Mouse (Mus musculus) liver, embryonic 12.5 days (tissue): ENCODE results near the gene Prr7. TPM values are rescaled to one million over a fixed set of nuclear protein-coding genes. Genes with fewer than 3 reads are reported as not detected.
A peak's percentile ranks its signal among the peaks of the same experiment; 100 is the strongest.

Source experiments
- ATAC-seq: fragments of 200-750 bp; cut with Nextera tagmentation; 2 replicates; pipeline ENCODE4 v1.8.0; 2017; ENCODE audit warnings: moderate number of reproducible peaks, mild to moderate bottlenecking, moderate library complexity
- H3K27ac ChIP-seq: fragments of 300-500 bp; sonication (generic); 2 replicates; pipeline ENCODE4 v1.5.1; 2016; ENCODE audit warnings: mild to moderate bottlenecking
- H3K27me3 ChIP-seq: fragments of 300-500 bp; sonication (generic); replicated peaks from 2 replicates; pipeline ENCODE4 v1.6.1; 2016; ENCODE audit warnings: mild to moderate bottlenecking, moderate library complexity
- H3K36me3 ChIP-seq: fragments of 300-500 bp; sonication (generic); 2 replicates; pipeline ENCODE4 v1.6.1; 2016; ENCODE audit warnings: mild to moderate bottlenecking, moderate library complexity
- H3K4me1 ChIP-seq: fragments of 300-500 bp; sonication (generic); 2 replicates; pipeline ENCODE4 v1.6.1; 2016
- H3K4me2 ChIP-seq: fragments of 300-500 bp; sonication (generic); 2 replicates; pipeline ENCODE4 v1.6.1; 2016; ENCODE audit warnings: mild to moderate bottlenecking, moderate library complexity
- H3K4me3 ChIP-seq: fragments of 300-500 bp; sonication (generic); 2 replicates; pipeline ENCODE4 v1.5.1; 2016; ENCODE audit warnings: mild to moderate bottlenecking, moderate library complexity
- H3K9ac ChIP-seq: fragments of 300-500 bp; sonication (generic); 2 replicates; pipeline ENCODE4 v1.6.1; 2016; ENCODE audit warnings: mild to moderate bottlenecking, moderate library complexity
- H3K9me3 ChIP-seq: fragments of 300-500 bp; sonication (generic); replicated peaks from 2 replicates; pipeline ENCODE4 v1.6.1; 2016; ENCODE audit warnings: mild to moderate bottlenecking, moderate library complexity
- WGBS: fragments of 180-500 bp; shearing (Covaris S2); methylation state at CpG from one replicate; pipeline ENCODE4 v1.1.7; 2016; ENCODE audit not compliant: insufficient replicate concordance; 5-methylcytosine and 5-hydroxymethylcytosine counted together
- polyA plus RNA-seq: library from polyadenylated mRNA; unstranded; fragments of >200 nt; fragmentation: Nextera tagmentation; extraction: Ambion mirVana; gene quantifications from 2 replicates; pipeline ENCODE4 v1.2.1, GENCODE M21; 2016

Gene Prr7
- polyA plus RNA-seq, 1 experiment from 2014 or later, result not detected

DNA sequence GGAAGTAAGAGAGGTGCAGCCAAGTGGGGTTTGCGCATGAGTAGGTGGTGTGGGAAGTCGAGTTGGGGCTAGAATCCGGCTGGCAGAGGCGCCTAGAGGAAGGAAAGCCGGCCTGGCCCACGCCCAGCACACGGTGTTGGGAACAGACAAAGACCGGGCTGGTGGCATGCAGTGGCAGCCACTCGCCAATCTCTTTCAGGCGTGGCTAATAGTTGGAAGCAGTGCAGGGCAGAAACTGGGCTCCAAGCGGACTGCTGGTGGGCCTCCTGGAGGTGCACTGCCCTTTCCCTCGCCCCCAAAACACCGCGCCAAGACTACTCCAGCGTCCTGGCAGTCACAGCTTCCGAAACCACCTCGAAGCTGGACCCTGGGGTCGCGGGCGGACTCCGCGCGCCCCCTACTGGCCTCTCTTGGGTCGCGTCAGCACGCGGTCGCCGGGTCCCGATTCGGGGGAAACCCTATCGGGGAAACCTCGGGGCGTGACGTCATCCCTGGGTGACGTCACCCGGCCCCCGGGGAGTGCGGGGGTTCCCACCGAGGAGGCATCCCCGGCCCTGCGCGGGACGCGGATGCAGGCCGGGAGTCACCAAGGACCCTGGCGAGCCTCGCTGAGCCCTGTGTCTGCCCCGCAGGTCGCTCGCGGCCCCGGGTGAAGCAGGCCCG lies 7.2 kb downstream of the Prr7 start:
- Histone ChIP-seq H3K27ac (no peak overlapping the region), H3K9ac (peak overlapping the region; percentile 55), H3K27me3 (peaks cover 100% of the 10 kb centered on the region)

GRCm38 (mm10) chr13:55471819-55472131 lies 7.7 kb downstream of the Prr7 start:
- Histone ChIP-seq H3K4me2 (peak overlapping the region; percentile 96), H3K4me3 (peak overlapping the region; percentile 65), H3K27me3 (peaks cover 100% of the 10 kb centered on the region), H3K9me3 (no peaks in the 10 kb centered on the region), H3K9ac (peak overlapping the region; percentile 55), H3K27ac (no peak overlapping the region), H3K36me3 (peaks cover 23% of the 10 kb centered on the region), H3K4me1 (peaks cover 24% of the 10 kb centered on the region)
- peak; percentile 8; the same call in 1 of the 2 replicates for ATAC-seq
- 3% methylated on average over 31 of the region's 31 CpGs for WGBS

More for the DNA sequence above, 7.2 kb downstream of the Prr7 start:
- 2% methylated on average over 54 of the region's 54 CpGs for WGBS
- H3K4me3 ChIP-seq, result peak overlapping the region; percentile 65
- H3K4me1 ChIP-seq, result peaks cover 24% of the 10 kb centered on the region
- H3K4me2 ChIP-seq, result peak overlapping the region; percentile 96
- H3K9me3 ChIP-seq, result no peaks in the 10 kb centered on the region
- peak; percentile 44 for ATAC-seq
- H3K36me3 ChIP-seq, result peaks cover 19% of the 10 kb centered on the region

DNA sequence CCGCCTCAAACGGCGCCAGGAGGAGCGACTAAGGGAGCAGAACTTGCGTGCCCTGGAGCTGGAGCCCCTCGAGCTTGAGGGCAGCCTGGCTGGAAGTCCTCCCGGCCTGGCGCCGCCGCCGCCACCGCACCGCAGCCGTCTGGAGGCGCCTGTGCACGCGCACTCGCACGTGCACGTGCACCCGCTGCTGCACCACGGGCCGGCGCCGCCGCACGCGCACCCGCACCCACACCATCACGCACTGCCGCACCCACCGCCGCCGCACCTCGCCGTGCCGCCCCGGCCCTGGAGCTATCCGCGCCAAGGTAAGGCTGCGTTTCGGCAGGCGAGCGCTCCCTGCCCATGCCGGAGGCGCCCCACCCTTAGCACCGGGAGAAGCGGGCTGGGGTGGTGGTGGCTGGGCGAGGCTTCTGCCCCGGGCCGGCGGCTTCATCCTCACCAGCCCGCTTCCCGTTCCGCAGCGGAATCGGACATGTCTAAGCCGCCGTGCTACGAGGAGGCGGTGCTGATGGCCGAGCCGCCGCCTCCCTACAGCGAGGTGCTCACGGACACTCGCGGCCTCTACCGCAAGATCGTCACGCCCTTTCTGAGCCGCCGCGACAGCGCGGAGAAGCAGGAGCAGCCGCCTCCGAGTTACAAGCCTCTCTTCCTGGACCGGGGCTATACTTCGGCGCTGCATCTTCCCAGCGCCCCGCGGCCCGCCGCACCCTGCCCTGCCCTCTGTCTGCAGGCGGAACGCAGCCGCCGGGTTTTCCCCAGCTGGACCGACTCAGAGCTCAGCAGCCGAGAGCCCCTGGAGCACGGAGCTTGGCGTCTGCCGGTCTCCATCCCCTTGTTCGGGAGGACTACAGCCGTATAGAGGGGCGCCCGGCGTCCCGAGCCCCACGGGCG lies 8.3 kb downstream of the Prr7 start:
- under 1% methylated on average over 103 of the region's 103 CpGs for WGBS

DNA sequence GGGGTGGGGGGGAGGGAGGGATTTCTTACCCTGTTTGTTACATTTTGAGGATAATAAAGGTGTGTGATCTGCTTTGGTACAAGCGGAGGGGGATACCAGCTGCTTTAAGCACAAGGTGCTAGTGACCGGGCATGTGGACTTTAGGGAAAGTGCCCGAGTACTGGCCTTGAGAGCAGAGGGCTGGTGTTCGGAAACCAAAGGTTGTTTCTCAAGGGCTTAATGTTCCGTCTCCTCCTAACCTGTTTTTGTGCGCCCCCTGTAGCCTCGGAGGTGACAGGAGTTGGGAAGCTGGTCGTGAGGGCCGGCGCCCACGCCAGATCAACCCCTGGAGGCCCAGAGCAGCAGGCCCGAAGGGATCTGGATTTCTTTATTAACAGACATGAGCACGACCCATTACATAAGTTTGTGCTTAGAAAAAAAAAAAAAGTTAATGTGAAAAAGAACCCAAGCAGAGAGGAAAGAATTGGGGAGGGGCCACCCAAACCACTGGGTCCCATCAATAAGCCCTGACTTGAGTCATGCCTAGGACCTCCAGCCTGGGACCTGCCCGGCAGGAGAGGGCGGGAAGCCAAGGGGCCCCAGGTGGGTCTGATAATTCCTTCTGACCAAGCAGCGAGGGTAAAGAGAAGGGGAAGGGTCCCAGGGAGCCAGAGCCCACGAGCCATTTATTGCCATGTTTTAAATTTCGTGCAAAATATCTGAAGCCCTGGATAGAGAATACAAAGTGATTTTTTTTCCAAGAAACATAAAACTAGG lies 9.2 kb downstream of the Prr7 start:
- H3K4me3 ChIP-seq, result peak overlapping the region; percentile 65
- ATAC-seq, result no peak
- H3K9me3 ChIP-seq, result no peaks in the 10 kb centered on the region
- 23% methylated on average over 18 of the region's 18 CpGs for WGBS
- H3K36me3 ChIP-seq, result peaks cover 23% of the 10 kb centered on the region
- H3K4me1 ChIP-seq, result peaks cover 24% of the 10 kb centered on the region
- H3K9ac ChIP-seq, result peak overlapping the region; percentile 55; the same call in 1 of the 2 replicates
- H3K4me2 ChIP-seq, result peak overlapping the region; percentile 96
- no peak overlapping the region for H3K27ac ChIP-seq
- peaks cover 89% of the 10 kb centered on the region for H3K27me3 ChIP-seq

More for the DNA sequence above, 8.3 kb downstream of the Prr7 start:
- no peaks in the 10 kb centered on the region for H3K9me3 ChIP-seq
- H3K27ac ChIP-seq, result no peak overlapping the region
- H3K4me3 ChIP-seq, result peak overlapping the region; percentile 65
- H3K4me1 ChIP-seq, result peaks cover 24% of the 10 kb centered on the region
- H3K36me3 ChIP-seq, result peaks cover 23% of the 10 kb centered on the region
- peaks cover 97% of the 10 kb centered on the region for H3K27me3 ChIP-seq
- peak; percentile 21; the same call in 1 of the 2 replicates for ATAC-seq
- H3K9ac ChIP-seq, result peak overlapping the region; percentile 55
- H3K4me2 ChIP-seq, result peak overlapping the region; percentile 96

- Histone ChIP-seq H3K36me3 (peaks cover 23% of the 10 kb centered on the region), H3K9ac (no peak overlapping the region), H3K4me2 (no peak overlapping the region), H3K9me3 (no peaks in the 10 kb centered on the region), H3K4me3 (no peak overlapping the region), H3K27ac (no peak overlapping the region), H3K27me3 (peaks cover 82% of the 10 kb centered on the region), H3K4me1 (peaks cover 28% of the 10 kb centered on the region)
- ATAC-seq, result no peak
- WGBS, result 72% methylated on average over 11 of the region's 11 CpGs
These were observed 9.9 kb downstream of the Prr7 start for GRCm38 (mm10) chr13:55473961-55474360.

- 58% methylated on average over 5 of the region's 5 CpGs for WGBS
- Histone ChIP-seq H3K27me3 (peaks cover 75% of the 10 kb centered on the region), H3K4me3 (no peak overlapping the region), H3K4me1 (peaks cover 28% of the 10 kb centered on the region), H3K27ac (no peak overlapping the region), H3K36me3 (peaks cover 23% of the 10 kb centered on the region), H3K9ac (no peak overlapping the region), H3K9me3 (no peaks in the 10 kb centered on the region), H3K4me2 (no peak overlapping the region)
- no peak for ATAC-seq
These were observed 10.6 kb downstream of the Prr7 start for GRCm38 (mm10) chr13:55474621-55475069.

- ATAC-seq, result no peak
- H3K9ac ChIP-seq, result no peak overlapping the region
- no peaks in the 10 kb centered on the region for H3K9me3 ChIP-seq
- H3K27me3 ChIP-seq, result peaks cover 69% of the 10 kb centered on the region
- peaks cover 28% of the 10 kb centered on the region for H3K4me1 ChIP-seq
- 69% methylated on average over 5 of the region's 5 CpGs for WGBS
- H3K27ac ChIP-seq, result no peak overlapping the region
- H3K36me3 ChIP-seq, result peaks cover 33% of the 10 kb centered on the region
- no peak overlapping the region for H3K4me3 ChIP-seq
- no peak overlapping the region for H3K4me2 ChIP-seq
These were observed 11.7 kb downstream of the Prr7 start for GRCm38 (mm10) chr13:55475750-55476149.

- Histone ChIP-seq H3K36me3 (peaks cover 38% of the 10 kb centered on the region), H3K4me3 (no peak overlapping the region), H3K27me3 (peaks cover 68% of the 10 kb centered on the region), H3K4me2 (no peak overlapping the region), H3K27ac (no peak overlapping the region), H3K4me1 (peaks cover 24% of the 10 kb centered on the region), H3K9ac (no peak overlapping the region), H3K9me3 (no peaks in the 10 kb centered on the region)
- no peak for ATAC-seq
- 82% methylated on average over 8 of the region's 8 CpGs for WGBS
These were observed 12.2 kb downstream of the Prr7 start for GRCm38 (mm10) chr13:55476256-55476655.

DNA sequence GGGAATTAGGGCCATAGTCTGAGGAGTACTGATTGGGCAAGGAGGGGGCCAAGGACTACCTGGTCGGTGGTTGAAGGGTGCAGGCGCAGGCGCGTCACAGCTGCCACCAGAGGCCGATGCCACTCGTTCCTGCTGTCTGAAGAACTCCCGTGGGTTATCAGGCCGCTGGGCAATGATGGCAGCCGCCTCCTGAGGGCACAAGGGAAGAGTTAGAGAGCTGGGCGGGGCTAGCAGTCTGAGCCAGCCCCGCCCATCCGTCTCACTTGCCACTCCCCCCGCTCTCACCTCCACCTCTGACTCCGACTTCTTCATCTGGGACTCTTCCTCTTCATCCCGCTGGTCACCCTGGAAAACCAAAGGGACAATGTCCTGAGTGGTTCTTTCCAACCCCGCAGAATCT lies 13.4 kb downstream of the Prr7 start:
- Histone ChIP-seq H3K36me3 (peaks cover 45% of the 10 kb centered on the region), H3K4me3 (no peak overlapping the region), H3K9ac (no peak overlapping the region), H3K27ac (no peak overlapping the region), H3K9me3 (no peaks in the 10 kb centered on the region), H3K27me3 (peaks cover 68% of the 10 kb centered on the region), H3K4me1 (peaks cover 12% of the 10 kb centered on the region), H3K4me2 (no peak overlapping the region)
- no peak for ATAC-seq
- WGBS, result 53% methylated on average over 16 of the region's 16 CpGs

- H3K36me3 ChIP-seq, result peaks cover 45% of the 10 kb centered on the region
- no peak for ATAC-seq
- peaks cover 6% of the 10 kb centered on the region; the same call in 1 of the 2 replicates for H3K4me1 ChIP-seq
- H3K27me3 ChIP-seq, result peaks cover 68% of the 10 kb centered on the region
- H3K4me2 ChIP-seq, result no peak overlapping the region
- no peak overlapping the region for H3K9ac ChIP-seq
- H3K9me3 ChIP-seq, result no peaks in the 10 kb centered on the region
- no peak overlapping the region for H3K4me3 ChIP-seq
- WGBS, result 40% methylated on average over 5 of the region's 5 CpGs
- H3K27ac ChIP-seq, result no peak overlapping the region
These were observed 14.0 kb downstream of the Prr7 start for GRCm38 (mm10) chr13:55478036-55478435.

DNA sequence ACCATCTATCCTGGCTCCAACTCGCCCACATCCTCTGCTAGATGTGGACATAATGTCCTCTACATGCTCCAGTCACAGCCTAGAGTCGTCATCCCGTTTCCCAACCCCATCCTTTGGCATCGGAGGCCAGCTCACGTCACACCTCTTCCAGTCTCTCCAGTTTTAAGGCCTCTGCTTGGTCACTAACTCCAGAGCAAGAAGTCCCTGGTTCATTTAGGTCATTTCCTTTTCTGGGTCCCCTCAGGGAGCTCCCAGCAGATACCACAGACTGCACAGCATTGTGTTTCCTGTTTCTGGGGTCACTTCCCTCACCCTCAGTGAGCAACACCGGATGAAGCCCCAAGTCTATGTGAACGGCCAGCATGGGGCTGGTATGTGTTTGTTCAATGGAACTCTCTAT lies 14.9 kb downstream of the Prr7 start:
- 31% methylated on average over 7 of the region's 7 CpGs for WGBS

More for the DNA sequence above, 14.9 kb downstream of the Prr7 start:
- H3K9ac ChIP-seq, result no peak overlapping the region
- no peak overlapping the region for H3K27ac ChIP-seq
- H3K4me3 ChIP-seq, result no peak overlapping the region
- H3K36me3 ChIP-seq, result peaks cover 43% of the 10 kb centered on the region
- ATAC-seq, result no peak
- 0 out of 2 replicates have a peak, but pooled peaks cover 4% of the 10 kb centered on the region for H3K4me1 ChIP-seq
- H3K4me2 ChIP-seq, result no peak overlapping the region
- H3K27me3 ChIP-seq, result peaks cover 68% of the 10 kb centered on the region
- no peaks in the 10 kb centered on the region for H3K9me3 ChIP-seq
